Mouse (Mus musculus) duodenum, adult 2 months (tissue): ENCODE data around the gene Parva. TPM values are rescaled to one million over a fixed set of nuclear protein-coding genes. Genes with fewer than 3 reads are reported as not detected.

Experiments
- polyA plus RNA-seq: library from polyadenylated mRNA; depleted of rRNA; stranded (reverse); fragments of >200 nt; gene quantifications from 2 replicates; pipeline ENCODE4 v1.2.3, GENCODE M21; 2012; ENCODE audit warnings: low replicate concordance; rRNA removed

Parva gene
- polyA plus RNA-seq: 8.3 and 19.5 TPM in 2 replicates

DNA sequence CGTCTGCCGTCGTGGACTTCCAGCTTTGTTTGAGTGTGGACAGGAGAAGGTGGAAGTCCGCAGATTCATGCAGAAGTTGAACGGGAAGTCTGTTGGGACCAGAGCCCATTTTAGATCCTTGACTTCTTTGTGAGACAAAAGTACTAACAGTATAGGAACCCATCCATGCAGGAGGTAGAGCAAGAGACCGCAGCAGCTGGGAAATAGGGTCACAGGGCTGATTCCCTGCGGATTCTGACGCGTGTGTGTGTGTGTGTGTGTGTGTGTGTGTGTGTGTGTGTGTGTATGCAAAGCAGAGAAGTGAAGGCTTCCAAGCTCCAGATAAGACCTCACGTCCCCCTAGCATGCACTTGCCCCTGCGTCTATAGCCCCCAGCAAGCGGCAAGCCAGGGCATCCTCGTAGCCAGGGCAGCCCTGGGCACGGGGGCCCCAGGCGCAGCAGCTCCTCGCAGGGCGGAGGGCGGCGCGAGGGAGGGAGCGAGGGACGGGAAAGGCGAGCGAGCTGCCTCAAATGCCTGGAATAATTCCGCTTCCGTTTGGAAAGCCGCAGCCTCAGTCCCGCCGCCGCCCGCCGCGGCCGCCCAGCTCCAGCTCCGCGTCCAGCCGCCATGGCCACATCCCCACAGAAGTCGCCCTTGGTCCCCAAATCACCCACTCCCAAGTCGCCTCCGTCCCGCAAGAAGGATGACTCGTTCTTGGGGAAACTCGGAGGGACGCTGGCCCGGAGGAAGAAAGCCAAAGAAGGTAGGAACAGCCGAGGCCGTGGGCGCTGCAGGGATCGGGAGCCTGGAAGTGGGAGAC, at the start of gene Parva:
Gene Parva (plus strand): TSS at position 149 of the 801 bp plus-strand sequence.

Other genes starting within 250 kb of the Parva start
- 14.5 and 20.4 TPM in 2 replicates for gene Mical2, start 201.6 kb upstream of the Parva start, polyA plus RNA-seq